Mouse (Mus musculus) left cerebral cortex, postnatal 36 days (tissue): ENCODE measurements at regions not wholly inside any gene's neighbourhood (a gene's known extent, or its start where the extent isn't known, plus 50 kb on each side); places are given as distances from the start of the nearest gene placed in this dataset.
A peak's percentile ranks its signal among the peaks of the same experiment; 100 is the strongest.
"Not testable (repeated sequence)": the region's sequence is repeated elsewhere in the genome, so short reads cannot be mapped to it uniquely, and the experiment has no call there.

Experiments used
- DNase-seq, 2 experiments: peaks; one replicate each; pipeline ENCODE4 v3.0.0; 2021 to 2022; ENCODE audit warnings: low spot score in 2 of 2, mixed read lengths in 1 of 2
- intact Hi-C: fragments of 180-260 bp; cut with DNase I; formaldehyde crosslinking; loops from one replicate; pipeline ENCODE4 v1.15.1; 2025

DNA sequence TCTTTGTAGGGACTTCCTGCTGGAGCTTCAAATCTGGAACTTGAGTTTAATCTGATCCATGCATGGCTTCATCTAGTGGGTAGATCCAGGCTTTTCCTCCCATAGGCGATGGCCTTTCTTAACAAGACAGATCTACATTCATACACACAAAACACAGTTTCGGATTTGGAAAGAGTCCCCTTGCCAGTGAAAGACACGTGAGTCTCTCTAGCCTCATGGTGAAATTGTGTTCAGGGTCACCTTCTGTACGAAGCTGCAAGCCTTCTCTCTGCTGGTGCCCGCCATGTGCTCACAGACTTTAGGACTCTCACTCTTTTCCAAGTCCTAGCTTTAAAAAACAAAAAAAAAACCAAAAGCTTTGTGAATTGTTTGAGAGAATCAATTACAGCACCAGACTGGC is 51.4 kb upstream of the Dlx2 start:
- no peak for DNase-seq
- intact Hi-C loops: loop anchor here (2.0 kb wide), 1 partner anchor 215 kb away; no protein-coding TSS in a partner anchor

- intact Hi-C loops: loop anchor here (2.0 kb wide), 1 partner anchor 214 kb away; no protein-coding TSS in a partner anchor
- peak; percentile 27 to 33 for DNase-seq
Measured at GRCm38 (mm10) chr2:71598368-71598767, 51.8 kb upstream of the Dlx2 start.

- peak; percentile 60 to 80 for DNase-seq
- intact Hi-C loops: loop anchor here (2.0 kb wide), 1 partner anchor 214 kb away; no protein-coding TSS in a partner anchor
Measured at GRCm38 (mm10) chr2:71598778-71599177, 52.2 kb upstream of the Dlx2 start.

- no peak for DNase-seq
- intact Hi-C loops: no loop called here
Measured at GRCm38 (mm10) chr2:71600213-71600612, 53.7 kb upstream of the Dlx2 start.

DNA sequence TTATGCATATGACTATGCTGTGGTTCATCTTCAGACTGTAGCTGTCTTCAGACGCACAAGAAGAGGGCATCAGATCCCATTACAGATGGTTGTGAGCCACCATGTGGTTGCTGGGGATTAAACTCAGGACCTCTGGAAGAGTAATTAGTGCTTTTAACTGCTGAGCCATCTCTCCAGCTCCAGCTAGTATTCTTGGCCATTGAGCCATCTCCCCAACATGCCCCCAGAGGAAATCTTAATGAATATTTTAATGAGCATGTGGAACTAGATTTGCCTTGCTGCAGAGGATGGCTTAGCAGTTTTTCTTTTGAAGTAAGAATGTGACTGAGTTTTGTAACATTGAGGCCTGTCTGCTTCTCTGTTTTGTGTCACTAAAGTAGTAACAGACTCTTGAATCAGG is 54.4 kb upstream of the Dlx2 start:
- intact Hi-C loops: no loop called here
- no peak for DNase-seq

DNA sequence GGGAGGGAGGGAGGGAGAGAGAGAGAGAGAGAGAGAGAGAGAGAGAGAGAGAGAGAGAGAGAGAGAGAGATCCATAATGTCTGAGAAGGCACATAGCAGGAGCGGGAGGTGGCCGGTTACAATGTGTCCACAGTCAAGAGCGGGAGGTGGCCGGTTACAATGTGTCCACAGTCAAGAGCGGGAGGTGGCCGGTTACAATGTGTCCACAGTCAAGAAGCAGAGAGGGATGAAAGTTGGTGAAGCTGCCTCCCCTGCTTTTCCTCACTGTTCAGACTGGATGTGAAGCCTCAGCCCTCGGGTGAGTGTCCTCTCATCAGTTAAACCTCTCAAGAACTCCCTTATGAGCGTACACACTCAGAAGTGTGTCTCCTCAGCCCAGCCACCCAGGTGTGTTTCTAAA is 57.2 kb upstream of the Dlx2 start:
- intact Hi-C loops, DNase-seq: not testable (repeated sequence)

DNA sequence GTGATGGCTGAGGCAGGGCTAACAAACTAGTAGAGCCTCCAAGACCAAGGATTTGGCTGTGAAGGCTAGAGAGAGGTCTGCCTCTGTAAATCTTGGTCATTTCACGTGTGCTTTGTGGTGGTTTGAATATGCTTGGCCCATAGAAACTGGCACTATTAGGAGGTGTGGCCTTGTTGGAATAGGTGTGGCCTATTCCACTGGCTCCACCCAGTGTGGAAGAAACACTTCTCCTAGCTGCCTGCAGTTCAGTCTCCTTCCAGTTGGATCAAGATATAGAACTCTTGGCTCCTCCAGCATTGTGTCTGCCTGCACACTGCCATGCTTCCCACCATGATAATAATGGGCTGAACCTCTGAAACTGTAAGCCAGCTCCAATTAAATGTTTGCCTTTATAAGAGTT is 59.1 kb upstream of the Dlx2 start:
- intact Hi-C loops: no loop called here
- DNase-seq: no peak

GRCm38 (mm10) chr2:71607087-71607502 is 60.5 kb upstream of the Dlx2 start:
- intact Hi-C loops: no loop called here
- no peak for DNase-seq

GRCm38 (mm10) chr2:71613216-71613615 is 66.7 kb upstream of the Dlx2 start:
- intact Hi-C loops: no loop called here
- no peak for DNase-seq

DNA sequence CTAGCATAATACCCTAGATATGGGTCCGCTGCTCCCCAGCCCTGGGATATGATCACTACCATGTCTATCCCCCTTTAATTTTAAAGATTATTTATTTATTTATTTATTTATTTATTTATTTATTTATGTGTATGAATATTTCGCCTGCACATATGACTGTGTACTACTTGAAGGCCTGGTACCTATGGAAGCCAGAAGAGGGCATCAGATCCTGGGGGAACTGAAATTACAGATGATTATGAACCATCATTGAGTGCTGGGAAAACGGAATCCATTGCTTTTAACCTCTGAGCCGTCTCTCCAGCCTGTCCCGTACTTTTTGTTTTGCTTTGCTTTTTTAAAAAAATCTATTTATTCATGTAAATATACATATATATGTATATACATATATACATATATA is 70.0 kb upstream of the Dlx2 start:
- no peak for DNase-seq
- intact Hi-C loops: no loop called here

GRCm38 (mm10) chr2:71621458-71621857 is 74.9 kb upstream of the Dlx2 start:
- no peak for DNase-seq
- intact Hi-C loops: no loop called here

GRCm38 (mm10) chr2:71622532-71623099 is 76.1 kb upstream of the Dlx2 start:
- intact Hi-C loops: no loop called here
- DNase-seq: no peak

GRCm38 (mm10) chr2:71623134-71623533 is 76.6 kb upstream of the Dlx2 start:
- intact Hi-C loops: no loop called here
- no peak for DNase-seq

DNA sequence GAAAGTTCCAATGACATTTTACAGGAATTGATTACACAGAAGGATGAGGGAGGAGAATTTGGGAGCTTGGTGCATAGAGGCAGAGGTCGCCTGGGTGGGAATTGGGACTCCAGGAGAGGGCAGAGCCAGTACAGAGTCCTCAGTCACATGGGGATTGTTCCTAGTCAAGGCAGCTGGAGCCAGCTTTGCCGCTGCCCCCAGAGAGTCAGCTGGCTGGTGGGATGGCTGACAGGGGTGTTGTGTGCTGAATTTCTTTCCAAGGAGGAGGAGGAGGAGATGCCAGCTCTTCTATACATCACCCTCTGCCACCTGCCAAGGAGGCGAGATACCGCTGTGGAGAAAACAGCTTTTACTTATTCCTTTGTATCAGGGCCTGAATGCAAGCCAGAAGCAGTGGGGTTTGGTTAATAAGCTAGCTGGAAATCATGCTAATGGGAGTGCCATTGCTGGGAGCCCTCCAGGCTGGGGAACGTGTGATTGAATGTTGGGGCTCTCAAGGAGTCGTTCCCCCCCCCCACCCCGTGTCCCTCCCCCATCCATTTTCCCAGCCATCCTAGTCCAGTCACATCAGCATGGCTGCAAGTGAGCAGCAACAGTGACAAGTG is 78.8 kb upstream of the Dlx2 start:
- intact Hi-C loops: no loop called here
- DNase-seq: peak; percentile 55 to 71

DNA sequence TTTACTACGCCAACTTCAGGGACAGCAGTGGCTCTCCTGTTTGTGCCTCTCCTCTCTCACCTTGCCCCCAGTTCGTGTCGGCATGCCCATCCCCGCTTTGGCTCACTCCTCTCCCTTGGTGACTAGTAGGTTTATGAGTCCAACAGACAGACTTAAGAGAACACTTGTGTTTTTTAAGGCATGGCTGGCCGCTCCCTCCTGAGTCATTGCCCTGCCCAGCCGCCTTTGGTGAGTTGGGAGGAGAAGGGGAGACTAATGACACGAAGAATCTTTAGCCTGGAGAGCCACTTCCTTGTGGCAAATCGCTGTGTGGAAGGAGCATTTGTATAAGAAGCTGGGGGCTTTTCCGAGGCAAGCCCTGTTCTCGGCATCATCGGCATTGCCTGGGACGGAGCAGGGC is 79.8 kb upstream of the Dlx2 start:
- intact Hi-C loops: no loop called here
- no peak for DNase-seq

GRCm38 (mm10) chr2:71627097-71627755 is 80.7 kb upstream of the Dlx2 start:
- DNase-seq: peak; percentile 36 to 42
- intact Hi-C loops: no loop called here

GRCm38 (mm10) chr2:71628821-71629220 is 82.3 kb upstream of the Dlx2 start:
- intact Hi-C loops: no loop called here
- DNase-seq: no peak

DNA sequence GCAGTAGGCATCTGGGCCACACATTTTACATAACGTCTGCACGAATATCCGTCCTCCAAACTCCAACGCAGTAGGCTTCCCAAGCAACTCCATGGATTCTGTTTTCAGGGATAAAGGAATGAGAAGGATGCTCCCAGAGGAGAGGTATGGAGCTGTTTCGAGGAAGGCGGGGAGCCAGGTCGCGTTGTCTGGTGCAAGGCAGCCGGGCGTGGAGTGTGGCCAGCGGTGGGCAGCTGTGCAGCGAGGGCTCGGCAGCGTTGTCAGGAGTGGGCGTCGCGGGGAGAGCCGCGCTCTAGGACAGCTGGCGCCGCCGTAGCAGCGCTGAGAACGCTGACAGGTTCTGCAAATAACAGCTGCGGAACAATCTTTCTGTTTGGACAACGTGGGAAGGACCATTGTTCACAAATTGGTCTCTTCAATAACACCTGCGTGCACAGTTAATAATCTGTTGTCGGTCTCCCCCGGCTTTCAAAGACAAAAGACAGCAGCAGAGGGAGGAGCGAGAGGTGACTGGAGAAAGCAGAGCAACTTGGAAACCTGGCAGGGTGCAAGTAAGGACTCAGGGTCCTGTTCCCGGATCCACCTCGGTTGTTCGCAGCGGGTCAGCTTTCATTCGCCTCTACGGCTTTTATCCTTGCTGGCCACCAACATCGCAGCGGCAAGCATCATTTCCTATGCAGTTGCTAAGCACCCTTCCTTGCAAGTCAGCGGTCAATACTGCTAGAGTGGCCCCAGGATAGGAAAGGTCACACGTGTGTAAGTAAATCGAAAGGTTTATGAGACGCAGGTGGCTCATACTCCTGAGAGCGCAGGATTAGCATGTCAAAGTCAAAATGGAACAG is 83.0 kb upstream of the Dlx2 start:
- intact Hi-C loops: no loop called here
- peak; percentile 63 to 67 for DNase-seq

- no peak for DNase-seq
- intact Hi-C loops: no loop called here
Measured at GRCm38 (mm10) chr2:71630143-71630463, 83.5 kb upstream of the Dlx2 start.

DNA sequence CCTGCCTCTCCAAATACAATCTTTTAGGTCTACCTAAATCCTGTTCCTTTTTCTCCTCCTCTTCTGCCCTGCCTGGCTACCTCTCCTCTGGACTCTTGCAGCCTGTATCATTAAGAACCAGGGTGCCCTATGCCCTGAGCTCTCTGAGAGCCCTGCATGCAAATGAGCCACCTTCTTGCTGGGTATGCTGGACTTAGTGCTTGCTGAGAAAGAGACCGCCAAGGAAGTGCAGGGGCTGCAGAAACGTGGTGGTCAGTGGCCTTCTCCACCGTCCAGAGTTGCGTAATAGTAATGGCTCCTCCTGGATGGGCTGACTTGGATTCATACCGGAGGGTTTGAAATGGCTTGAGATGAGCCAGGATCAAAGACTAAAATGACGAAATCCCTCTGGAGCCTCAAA is 86.9 kb upstream of the Dlx2 start:
- no peak for DNase-seq
- intact Hi-C loops: no loop called here
